Mouse (Mus musculus) heart, postnatal 0 days (tissue): ENCODE results near the gene Sstr4. TPM values are rescaled to one million over a fixed set of nuclear protein-coding genes. Genes with fewer than 3 reads are reported as not detected.

Experiments
- ATAC-seq: fragments of 200-750 bp; cut with Nextera tagmentation; 2 replicates; pipeline ENCODE4 v1.8.0; 2017; ENCODE audit warnings: low read depth, moderate number of reproducible peaks, moderate library complexity; ENCODE audit not compliant: insufficient read depth
- DNase-seq: peaks from one replicate; pipeline ENCODE4 v3.0.0-alpha.2; 2016; ENCODE audit warnings: low spot score
- H3K27ac ChIP-seq: fragments of 300-500 bp; sonication (generic); 2 replicates; pipeline ENCODE4 v1.5.1; 2014; ENCODE audit warnings: low read depth, mild to moderate bottlenecking
- H3K27me3 ChIP-seq: fragments of 300-500 bp; sonication (generic); 2 replicates; pipeline ENCODE4 v1.6.1; 2014; ENCODE audit warnings: low read length, mixed read lengths; ENCODE audit not compliant: control insufficient read depth, insufficient read depth
- H3K36me3 ChIP-seq: fragments of 300-500 bp; sonication (generic); replicated peaks from 2 replicates; pipeline ENCODE4 v1.6.1; 2014; ENCODE audit warnings: low read length, mixed read lengths; ENCODE audit not compliant: control insufficient read depth, insufficient read depth
- H3K4me1 ChIP-seq: fragments of 300-500 bp; sonication (generic); 2 replicates; pipeline ENCODE4 v1.6.1; 2014; ENCODE audit warnings: antibody characterized with exemption; ENCODE audit not compliant: control insufficient read depth, insufficient read depth
- H3K4me2 ChIP-seq: fragments of 300-500 bp; sonication (generic); 2 replicates; pipeline ENCODE4 v1.6.1; 2014; ENCODE audit warnings: low read depth, mild to moderate bottlenecking, low read length, moderate library complexity
- H3K4me3 ChIP-seq: fragments of 300-500 bp; sonication (generic); 2 replicates; pipeline ENCODE4 v1.5.1; 2014; ENCODE audit warnings: low read depth, low read length
- H3K9ac ChIP-seq: fragments of 300-500 bp; sonication (generic); replicated peaks from 2 replicates; pipeline ENCODE4 v1.6.1; 2014; ENCODE audit warnings: low read depth, low read length, mixed read lengths
- H3K9me3 ChIP-seq: fragments of 300-500 bp; sonication (generic); replicated peaks from 2 replicates; pipeline ENCODE4 v1.6.1; 2016; ENCODE audit warnings: low read length; ENCODE audit not compliant: control insufficient read depth
- CTCF ChIP-seq: IDR thresholded peaks from 2 replicates; pipeline ENCODE4 v1.5.1; 2016; ENCODE audit warnings: antibody characterized with exemption, control low read depth, low read depth
- EP300 ChIP-seq: IDR thresholded peaks from 2 replicates; pipeline ENCODE4 v1.6.1; 2016; ENCODE audit warnings: antibody characterized with exemption, low read depth
- WGBS: fragments of 180-500 bp; shearing (Covaris S2); extraction: QIAGEN DNeasy Blood & Tissue Kit; methylation state at CpG from one replicate; pipeline ENCODE4 v1.1.7; 2014; 5-methylcytosine and 5-hydroxymethylcytosine counted together
- polyA plus RNA-seq: library from polyadenylated mRNA; unstranded; fragments of >200 nt; fragmentation: Nextera tagmentation; extraction: Ambion mirVana; gene quantifications from 2 replicates; pipeline ENCODE4 v1.2.1, GENCODE M21; 2015
- total RNA-seq: library from RNA; depleted of rRNA; stranded (reverse); fragments of >200 nt; gene quantifications from 2 replicates; pipeline ENCODE4 v1.2.3, GENCODE M21; 2014; ENCODE audit warnings: low replicate concordance

Gene Sstr4
- total and polyA plus RNA-seq, 2 experiments from 2014 or later = 0.14 to 0.31 TPM

- no peak for DNase-seq
- no peak overlapping the region for H3K27ac ChIP-seq
- 22% methylated on average over 2 of the region's 2 CpGs for WGBS
- ATAC-seq = no peak
- TF ChIP-seq EP300 = no peak
- no peak for TF ChIP-seq CTCF
- H3K27me3 ChIP-seq = peaks cover 4% of the 10 kb centered on the region; the same call in 1 of the 2 replicates
- no peak overlapping the region for H3K4me3 ChIP-seq
- H3K36me3 ChIP-seq = no peaks in the 10 kb centered on the region
- no peaks in the 10 kb centered on the region for H3K4me1 ChIP-seq
- no peak overlapping the region for H3K9ac ChIP-seq
- H3K4me2 ChIP-seq = no peak overlapping the region
- H3K9me3 ChIP-seq = no peaks in the 10 kb centered on the region
These were observed 21.5 kb upstream of the Sstr4 start for GRCm38 (mm10) chr2:148373602-148374071.

- 62% methylated on average over 10 of the region's 10 CpGs for WGBS
- H3K27ac ChIP-seq = no peak overlapping the region
- peaks cover 4% of the 10 kb centered on the region; the same call in 1 of the 2 replicates for H3K27me3 ChIP-seq
- H3K4me3 ChIP-seq = no peak overlapping the region
- H3K9ac ChIP-seq = no peak overlapping the region
- DNase-seq (no peak), ATAC-seq (no peak)
- H3K9me3 ChIP-seq = no peaks in the 10 kb centered on the region
- TF ChIP-seq CTCF (peak; percentile 56), EP300 (no peak)
- no peak overlapping the region for H3K4me2 ChIP-seq
- no peaks in the 10 kb centered on the region for H3K4me1 ChIP-seq
- H3K36me3 ChIP-seq = no peaks in the 10 kb centered on the region
These were observed 19.6 kb upstream of the Sstr4 start for GRCm38 (mm10) chr2:148375326-148376150.

GRCm38 (mm10) chr2:148378817-148379342 lies 16.3 kb upstream of the Sstr4 start:
- no peaks in the 10 kb centered on the region for H3K4me1 ChIP-seq
- ATAC-seq (no peak), DNase-seq (no peak)
- H3K4me3 ChIP-seq = no peak overlapping the region
- H3K9ac ChIP-seq = no peak overlapping the region
- H3K9me3 ChIP-seq = no peaks in the 10 kb centered on the region
- WGBS = 57% methylated on average over 1 of the region's 1 CpGs
- TF ChIP-seq CTCF = no peak
- no peak for TF ChIP-seq EP300
- no peak overlapping the region for H3K27ac ChIP-seq
- peaks cover 4% of the 10 kb centered on the region; the same call in 1 of the 2 replicates for H3K27me3 ChIP-seq
- no peaks in the 10 kb centered on the region for H3K36me3 ChIP-seq
- no peak overlapping the region for H3K4me2 ChIP-seq

DNA sequence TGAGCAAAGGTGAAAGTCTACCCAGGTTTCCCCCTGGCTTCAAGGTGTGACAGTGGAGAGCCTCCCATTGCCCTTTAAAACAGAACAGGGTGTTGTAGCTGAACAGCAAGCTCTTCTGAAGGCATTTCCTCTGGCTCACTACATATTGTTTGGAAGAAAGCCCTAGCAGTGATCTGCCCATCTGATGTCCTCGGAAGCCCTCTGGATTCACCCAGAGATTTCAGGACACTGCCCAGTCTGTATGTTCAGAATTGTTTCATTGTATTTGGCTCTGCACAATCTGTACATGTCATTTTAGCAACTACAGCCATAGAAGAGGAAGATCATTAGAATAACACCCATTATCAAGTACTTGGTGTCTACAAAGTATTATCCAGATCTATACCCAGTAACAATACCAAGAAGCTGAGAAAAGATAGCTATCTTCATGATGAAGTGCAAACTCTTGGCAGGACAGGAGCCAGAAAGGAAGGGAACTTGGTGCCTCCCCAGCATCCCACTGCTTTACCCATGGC lies 15.2 kb upstream of the Sstr4 start:
- Histone ChIP-seq H3K4me1 (no peaks in the 10 kb centered on the region), H3K4me3 (no peak overlapping the region), H3K27ac (no peak overlapping the region), H3K9ac (no peak overlapping the region), H3K27me3 (peaks cover 4% of the 10 kb centered on the region; the same call in 1 of the 2 replicates), H3K9me3 (no peaks in the 10 kb centered on the region), H3K4me2 (no peak overlapping the region), H3K36me3 (no peaks in the 10 kb centered on the region)
- WGBS = 66% methylated on average over 1 of the region's 1 CpGs
- ATAC-seq (no peak), DNase-seq (no peak)
- TF ChIP-seq CTCF (no peak), EP300 (no peak)

GRCm38 (mm10) chr2:148381076-148381475 lies 14.1 kb upstream of the Sstr4 start:
- H3K9ac ChIP-seq = no peak overlapping the region
- H3K27ac ChIP-seq = no peak overlapping the region
- no peaks in the 10 kb centered on the region for H3K36me3 ChIP-seq
- TF ChIP-seq EP300 = no peak
- no peak for TF ChIP-seq CTCF
- H3K4me3 ChIP-seq = no peak overlapping the region
- DNase-seq = no peak
- no peak for ATAC-seq
- no peaks in the 10 kb centered on the region for H3K4me1 ChIP-seq
- peaks cover 4% of the 10 kb centered on the region; the same call in 1 of the 2 replicates for H3K27me3 ChIP-seq
- no peaks in the 10 kb centered on the region for H3K9me3 ChIP-seq
- 86% methylated on average over 2 of the region's 2 CpGs for WGBS
- no peak overlapping the region for H3K4me2 ChIP-seq
